Mouse (Mus musculus): ENCODE data around the gene Rpl7l1.

Rpl7l1 gene

DNA sequence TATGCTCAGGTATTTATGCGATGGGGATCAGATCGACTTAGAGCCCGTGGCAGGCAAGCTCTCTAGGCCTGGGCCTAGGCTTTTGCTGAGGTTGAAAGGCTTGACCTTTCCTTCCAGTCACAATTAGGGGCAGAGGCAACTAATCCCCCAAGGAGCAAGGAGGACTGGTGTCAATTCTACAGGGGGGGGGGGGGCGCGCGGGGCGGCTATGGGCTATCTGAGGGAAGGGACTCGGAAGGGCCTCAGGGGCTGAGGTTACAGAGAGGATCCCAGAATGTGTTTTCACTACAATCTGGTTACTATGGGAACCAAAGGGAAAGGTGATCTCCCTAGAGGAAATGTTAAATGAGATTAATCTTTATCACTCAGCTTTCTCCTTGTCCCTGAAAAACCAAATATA lies 14.9 kb upstream of the Rpl7l1 start:
- ChIA-PET POLR2A (interaction anchor here (0.6 to 10.9 kb wide), 33 partner anchors 11 to 302 kb away, joined by 3 to 217 read pairs (median 5); partner anchors contain the start of genes Bicral (in 1 of the 4), Cnpy3 (in 1 of the 4) and Rpl7l1 (in 1 of the 4)), CTCF (interaction anchor here in 2 of 4 experiments (0.6 to 1.0 kb wide), 3 partner anchors 10 to 83 kb away, joined by 3 to 4 read pairs (median 3); partner anchors contain the start of gene 2310039H08Rik (in 1 of the 2))

DNA sequence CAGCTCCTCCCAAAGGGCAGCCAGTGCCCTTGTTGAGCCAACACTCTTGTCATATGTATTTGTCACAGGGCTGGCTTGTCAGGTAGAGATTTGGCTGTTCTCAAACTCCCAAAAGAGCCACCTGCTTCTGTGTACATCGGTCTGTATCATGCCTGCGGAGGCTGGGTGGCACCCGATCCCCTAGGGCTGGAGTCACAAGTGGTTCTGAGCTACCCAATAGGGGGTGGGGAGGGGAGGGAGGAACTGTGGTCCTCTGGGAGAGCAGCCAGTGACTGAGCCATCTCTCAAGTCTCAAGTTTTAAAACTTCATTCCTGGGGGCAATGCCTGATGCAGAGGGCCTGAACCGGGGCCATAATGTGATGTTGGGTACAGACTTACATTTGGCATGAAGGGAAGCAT lies 14.3 kb upstream of the Rpl7l1 start:
- ChIA-PET CTCF (interaction anchor here in 3 of 4 experiments (0.6 to 1.9 kb wide), 8 partner anchors 14 to 107 kb away, joined by 3 to 7 read pairs (median 4); partner anchors contain the start of genes 2310039H08Rik (in 1 of the 3) and Ppp2r5d (in 1 of the 3)), POLR2A (interaction anchor here (0.6 to 10.9 kb wide), 37 partner anchors 11 to 1169 kb away, joined by 3 to 217 read pairs (median 5); partner anchors contain the start of genes Rpl7l1 (in 3 of the 4), Bicral (in 1 of the 4), Cnpy3 (in 1 of the 4) and Tbcc (in 1 of the 4))

DNA sequence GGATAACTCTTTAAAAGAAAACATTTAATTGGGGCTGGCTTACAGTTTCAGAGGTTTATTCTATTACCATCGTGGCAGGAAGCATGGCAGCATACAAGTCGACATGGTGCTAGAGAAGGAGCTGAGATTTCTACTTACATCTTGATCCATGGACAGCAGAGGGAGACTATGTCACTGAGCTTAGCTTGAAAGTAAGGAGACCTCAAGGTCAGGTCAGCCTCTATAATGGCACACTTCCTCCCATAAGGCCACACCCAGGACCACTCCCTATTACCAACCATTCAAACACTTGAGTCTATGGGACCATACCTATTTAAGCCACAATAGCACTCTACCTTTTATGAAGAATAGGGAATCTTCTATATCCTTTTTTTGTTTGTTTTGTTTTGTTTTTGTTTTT lies 10.5 kb upstream of the Rpl7l1 start:
- POLR2A ChIA-PET, result interaction anchor here (0.6 to 10.9 kb wide), 22 partner anchors 8 to 94 kb away, joined by 3 to 217 read pairs (median 5); partner anchors contain the start of gene Rpl7l1 (in 3 of the 4)
- CTCF ChIA-PET, result interaction anchor here in 3 of 4 experiments (1.0 to 1.6 kb wide), 6 partner anchors 13 to 97 kb away, joined by 3 to 5 read pairs (median 4); partner anchors contain the start of gene Tbcc (in 1 of the 3)

DNA sequence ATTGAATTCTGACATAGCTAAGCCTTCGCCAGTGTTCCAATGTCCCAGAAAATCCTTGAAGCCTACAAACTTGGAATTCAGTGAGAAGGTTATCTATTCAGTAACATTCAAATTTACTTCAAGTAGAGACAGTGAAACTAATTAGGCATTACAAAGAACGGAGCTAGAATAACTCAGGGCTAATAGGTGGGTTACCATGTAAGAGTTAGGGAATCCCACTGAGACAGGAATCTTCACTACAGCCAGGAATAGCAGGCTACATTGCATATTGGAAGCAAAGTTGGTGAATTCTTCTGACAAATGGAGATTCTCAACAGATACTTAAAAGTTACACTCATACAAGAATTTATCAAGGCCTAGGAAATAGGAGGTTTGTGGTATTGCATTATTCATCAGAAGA lies 5.5 kb upstream of the Rpl7l1 start:
- ChIA-PET CTCF (interaction anchor here in 2 of 4 experiments (0.7 to 0.9 kb wide), 2 partner anchors 10 to 67 kb away, joined by 4 to 5 read pairs; no protein-coding TSS in a partner anchor), POLR2A (interaction anchor here in 3 of 4 experiments (0.5 to 10.9 kb wide), 14 partner anchors 10 to 305 kb away, joined by 3 to 217 read pairs (median 4); partner anchors contain the start of gene Tbcc (in 1 of the 3))

DNA sequence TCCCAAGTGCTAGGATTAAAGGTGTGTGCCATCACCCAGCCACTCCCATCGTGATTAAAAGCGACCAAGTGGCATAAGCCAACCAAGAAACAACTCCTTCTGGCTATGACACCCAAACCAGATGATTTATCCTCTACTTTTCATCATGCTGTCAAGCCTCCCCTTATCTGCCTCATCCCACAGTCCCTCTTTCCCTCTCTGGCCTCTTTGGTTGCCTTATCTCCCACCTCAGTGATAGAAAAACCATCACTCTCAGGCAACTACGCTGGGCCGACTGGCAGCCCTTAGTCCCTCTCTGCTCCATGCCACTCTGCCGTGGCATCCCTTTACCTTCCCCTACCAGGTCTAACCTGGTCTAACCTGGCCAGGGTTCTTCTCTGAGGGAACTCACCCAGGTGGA lies 4.5 kb upstream of the Rpl7l1 start:
- ChIA-PET POLR2A (interaction anchor here in 3 of 4 experiments (0.6 to 6.1 kb wide), 11 partner anchors 9 to 103 kb away, joined by 3 to 55 read pairs (median 5); partner anchors contain the start of gene Tbcc (in 1 of the 3)), CTCF (interaction anchor here in 1 of 4 experiments (0.9 kb wide), 1 partner anchor 11 kb away, joined by 4 read pairs; no protein-coding TSS in a partner anchor)

DNA sequence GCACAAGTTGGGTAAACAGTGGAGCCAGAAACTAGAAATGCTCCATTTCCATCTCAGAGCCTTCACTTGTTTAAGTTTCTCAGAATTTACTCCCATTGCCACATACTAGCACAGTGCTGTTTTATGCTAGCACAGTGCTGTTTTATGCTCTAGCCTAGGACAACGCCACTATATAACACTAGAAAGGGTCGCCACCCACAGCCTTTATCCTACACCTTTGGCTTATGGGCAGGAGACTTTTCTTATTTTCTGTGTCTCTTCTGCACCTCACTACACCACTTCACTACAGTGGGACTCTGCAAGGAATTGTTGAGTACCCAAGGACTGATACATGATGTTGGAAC lies 722 bp upstream of the Rpl7l1 start:
- POLR2A ChIA-PET, result interaction anchor here (1.0 to 6.4 kb wide), 25 partner anchors 10 to 1078 kb away, joined by 3 to 68 read pairs (median 9); partner anchors contain the start of genes 2310039H08Rik (in 2 of the 4), Cnpy3 (in 1 of the 4) and Tbcc (in 1 of the 4)
- CTCF ChIA-PET, result interaction anchor here in 3 of 4 experiments (0.6 to 1.3 kb wide), 5 partner anchors 26 to 718 kb away, joined by 3 to 5 read pairs (median 3); partner anchors contain the start of gene Tbcc (in 1 of the 3)

DNA sequence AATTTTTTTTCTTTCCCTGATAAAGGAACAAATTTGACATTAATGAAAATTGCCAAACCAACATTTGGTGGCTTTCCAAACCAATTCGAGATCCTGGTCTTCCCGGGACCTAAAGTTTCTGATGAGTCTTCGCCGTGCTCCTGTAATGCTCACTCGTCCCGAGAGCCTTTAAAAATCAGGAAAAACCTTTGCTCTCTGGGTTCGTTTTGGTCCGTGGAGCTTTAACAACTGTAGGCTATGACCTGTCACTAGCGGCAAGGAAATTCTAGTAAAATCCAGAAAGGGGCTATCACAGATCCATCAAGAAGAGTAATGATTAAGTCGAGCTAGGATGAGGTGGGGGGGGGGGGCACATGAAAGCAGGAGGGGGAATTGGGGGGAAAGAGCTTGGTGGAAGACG lies 596 bp downstream of the Rpl7l1 start:
- ChIA-PET POLR2A (interaction anchor here (0.6 to 6.4 kb wide), 94 partner anchors 8 to 1080 kb away, joined by 3 to 68 read pairs (median 4); partner anchors contain the start of genes 2310039H08Rik (in 4 of the 4), Tbcc (in 3 of the 4), Bicral (in 2 of the 4) and Cnpy3 (in 2 of the 4)), CTCF (interaction anchor here in 3 of 4 experiments (0.5 to 1.3 kb wide), 9 partner anchors 30 to 921 kb away, joined by 3 to 6 read pairs (median 4); partner anchors contain the start of genes Cnpy3 (in 1 of the 3) and Tbcc (in 1 of the 3))

DNA sequence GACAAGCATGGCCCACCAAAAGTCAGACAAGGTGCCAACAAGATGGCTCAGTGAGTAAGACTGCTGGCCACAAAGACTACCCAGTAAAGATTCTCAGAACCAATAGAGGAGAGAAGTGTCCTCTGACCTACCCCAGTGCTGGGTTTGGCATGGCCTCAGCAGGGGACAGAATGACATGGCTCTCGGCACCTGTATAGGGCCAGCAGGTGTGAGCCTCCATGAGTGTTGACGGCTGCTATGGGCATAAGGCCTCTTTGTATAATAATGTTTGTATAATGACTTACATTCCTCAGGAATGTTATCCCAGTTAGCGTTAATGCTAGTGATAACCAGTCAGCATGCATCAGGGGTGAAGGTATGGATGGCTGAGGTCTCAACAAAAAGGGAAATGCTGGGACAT lies 6.4 kb downstream of the Rpl7l1 start:
- CTCF ChIA-PET, result interaction anchor here in 1 of 4 experiments (0.6 kb wide), 1 partner anchor 114 kb away, joined by 8 read pairs; the partner anchor contains the start of gene Tbcc

DNA sequence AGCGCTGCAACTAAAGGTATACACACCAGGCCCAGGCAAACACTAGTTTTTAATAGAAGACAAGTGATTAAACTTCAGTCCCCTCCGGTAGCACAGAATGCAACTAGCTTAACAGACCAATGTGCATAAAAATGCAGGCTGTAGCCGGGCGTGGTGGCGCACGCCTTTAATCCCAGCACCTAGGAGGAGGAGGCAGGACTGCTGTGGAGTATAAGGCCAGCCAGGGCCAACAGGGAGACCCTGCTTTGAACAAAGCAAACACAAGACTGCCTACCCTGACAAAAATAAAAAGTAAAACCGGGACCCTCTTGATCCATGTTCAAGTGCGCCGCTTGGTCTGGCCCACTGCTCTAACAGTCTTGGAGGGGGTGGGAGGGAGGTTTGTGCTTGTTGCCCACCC lies 7.4 kb downstream of the Rpl7l1 start:
- ChIA-PET CTCF (no interaction called here), POLR2A (interaction anchor here (0.7 to 14.2 kb wide), 20 partner anchors 7 to 116 kb away, joined by 3 to 235 read pairs (median 4); partner anchors contain the start of genes Tbcc (in 3 of the 4), Cnpy3 (in 2 of the 4), Ptcra (in 2 of the 4) and Rpl7l1 (in 1 of the 4))

More for the DNA sequence above, 6.4 kb downstream of the Rpl7l1 start:
- POLR2A ChIA-PET, result interaction anchor here in 3 of 4 experiments (0.5 to 14.2 kb wide), 18 partner anchors 13 to 139 kb away, joined by 3 to 235 read pairs (median 4); partner anchors contain the start of genes Cnpy3 (in 2 of the 3), Ptcra (in 2 of the 3) and Tbcc (in 1 of the 3)

DNA sequence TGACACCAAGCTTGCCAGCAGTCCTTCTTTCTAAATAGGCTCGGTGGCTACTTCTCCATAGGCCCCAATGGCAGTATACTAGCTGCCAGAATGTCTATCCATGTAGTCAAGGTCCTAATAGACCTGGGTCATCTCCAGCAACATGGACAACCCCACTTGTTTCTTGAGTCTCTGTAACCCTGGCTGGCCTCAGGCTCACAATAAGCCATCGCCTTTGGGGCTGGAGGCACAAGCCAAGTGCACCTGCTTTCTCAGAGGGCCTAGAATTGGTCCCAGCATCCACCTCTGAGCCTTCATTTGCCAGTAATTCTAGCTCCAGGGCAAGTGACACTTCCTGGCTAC lies 8.4 kb downstream of the Rpl7l1 start:
- CTCF ChIA-PET, result interaction anchor here in 2 of 4 experiments (0.6 kb wide), 2 partner anchors 75 to 116 kb away, joined by 3 to 5 read pairs; partner anchors contain the start of gene Tbcc (in 1 of the 2)
- POLR2A ChIA-PET, result interaction anchor here (0.6 to 14.2 kb wide), 37 partner anchors 8 to 1259 kb away, joined by 3 to 235 read pairs (median 4); partner anchors contain the start of genes Cnpy3 (in 3 of the 4), Rpl7l1 (in 3 of the 4), Ptcra (in 2 of the 4) and Tbcc (in 1 of the 4)

DNA sequence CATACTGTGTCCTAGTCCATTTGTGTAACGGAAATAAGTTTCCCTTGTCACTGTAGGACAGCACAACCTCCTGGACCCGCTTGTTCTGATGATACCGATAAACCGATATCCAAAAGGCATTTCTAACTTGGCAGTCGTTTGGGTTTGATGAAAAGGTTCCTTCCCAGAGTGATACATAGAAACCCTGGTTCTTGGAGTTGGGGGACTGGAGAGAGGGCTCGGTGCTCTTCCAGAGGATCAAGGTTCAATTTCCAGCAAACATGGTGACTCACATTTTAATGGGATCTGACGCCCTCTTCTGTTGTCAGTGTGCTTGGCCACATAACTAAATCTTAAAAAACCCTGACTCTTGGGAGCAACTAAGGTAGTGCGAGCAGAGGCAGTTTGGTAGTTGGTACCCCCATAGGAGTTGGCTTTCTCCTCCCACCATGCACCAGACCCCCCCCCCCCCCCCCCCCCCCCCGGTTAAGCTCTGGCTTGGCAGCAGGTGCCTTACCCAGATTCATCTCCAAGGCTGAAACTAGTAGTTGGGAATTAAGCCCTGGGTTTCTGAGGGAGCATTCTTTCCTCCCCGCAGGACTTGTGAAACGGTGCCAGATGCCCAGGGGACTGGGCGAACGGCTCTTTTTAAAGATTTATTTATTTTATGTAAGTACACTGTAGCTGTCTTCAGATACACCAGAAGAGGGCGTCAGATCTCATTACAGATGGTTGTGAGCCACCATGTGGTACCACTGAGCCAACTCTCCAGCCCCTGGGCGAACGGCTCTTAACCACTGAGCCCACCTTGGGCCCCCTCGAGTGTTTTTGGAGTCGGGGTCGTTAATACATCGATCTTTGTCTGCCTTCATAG lies 9.0 kb downstream of the Rpl7l1 start:
- ChIA-PET CTCF (interaction anchor here (0.6 to 1.5 kb wide), 7 partner anchors 23 to 381 kb away, joined by 3 to 5 read pairs (median 3); partner anchors contain the start of gene Tbcc (in 1 of the 4)), POLR2A (interaction anchor here (0.6 to 14.2 kb wide), 78 partner anchors 8 to 1260 kb away, joined by 3 to 235 read pairs (median 4); partner anchors contain the start of genes Cnpy3 (in 3 of the 4), Ptcra (in 3 of the 4), Rpl7l1 (in 3 of the 4) and Tbcc (in 2 of the 4))

DNA sequence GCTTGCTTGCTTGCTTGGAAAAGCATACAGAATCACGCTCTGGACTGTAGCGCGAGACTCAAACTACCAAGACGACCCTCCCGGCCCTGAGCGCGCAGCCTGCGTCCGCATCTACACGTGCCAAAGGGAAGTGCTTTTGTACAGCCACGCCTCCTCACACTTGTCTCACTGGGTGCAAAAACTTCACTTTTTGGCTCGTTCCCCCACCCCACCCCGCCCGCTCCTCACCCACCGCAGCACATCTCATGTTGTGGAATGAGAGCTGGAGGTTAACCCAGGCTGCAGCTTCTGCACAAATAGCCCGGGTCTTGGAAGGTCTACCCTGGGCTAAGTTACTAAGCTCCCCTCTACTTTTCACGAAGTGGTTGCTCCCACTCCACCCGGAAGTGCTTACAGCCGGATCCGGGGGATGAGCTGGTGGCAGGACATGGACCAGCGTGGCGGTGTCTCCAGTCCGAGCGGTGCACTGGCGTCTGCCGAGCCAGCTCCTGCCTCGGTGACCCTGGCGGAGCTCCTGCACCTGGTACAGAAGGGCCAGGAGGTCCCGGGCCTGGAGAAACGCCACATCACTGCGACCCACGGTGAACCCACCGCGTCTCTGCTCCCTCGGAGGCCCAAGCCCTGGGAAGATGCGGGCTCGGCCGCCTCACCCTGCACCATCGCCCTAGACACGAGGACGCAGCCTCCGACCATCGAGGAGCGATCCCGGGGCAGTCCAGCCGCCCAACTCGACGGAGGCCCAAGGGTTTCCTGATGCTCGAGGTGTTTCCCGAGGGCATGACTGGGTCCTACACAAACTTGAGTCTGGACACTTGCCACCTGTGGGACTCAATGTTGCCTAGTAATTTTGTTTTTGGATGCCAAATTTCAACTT lies 9.8 kb downstream of the Rpl7l1 start, which contains the start of gene 2310039H08Rik:
2310039H08Rik (plus strand) TSS at position 232 of the 874 bp plus-strand sequence.
- CTCF ChIA-PET, result interaction anchor here (0.5 to 1.5 kb wide), 14 partner anchors 12 to 380 kb away, joined by 3 to 12 read pairs (median 3); partner anchors contain the start of genes Tbcc (in 2 of the 4) and Bicral (in 1 of the 4)
- POLR2A ChIA-PET, result interaction anchor here (0.5 to 14.2 kb wide), 101 partner anchors 9 to 1043 kb away, joined by 3 to 235 read pairs (median 4); partner anchors contain the start of genes Rpl7l1 (in 4 of the 4), Tbcc (in 4 of the 4), Cnpy3 (in 3 of the 4) and Ptcra (in 3 of the 4)

DNA sequence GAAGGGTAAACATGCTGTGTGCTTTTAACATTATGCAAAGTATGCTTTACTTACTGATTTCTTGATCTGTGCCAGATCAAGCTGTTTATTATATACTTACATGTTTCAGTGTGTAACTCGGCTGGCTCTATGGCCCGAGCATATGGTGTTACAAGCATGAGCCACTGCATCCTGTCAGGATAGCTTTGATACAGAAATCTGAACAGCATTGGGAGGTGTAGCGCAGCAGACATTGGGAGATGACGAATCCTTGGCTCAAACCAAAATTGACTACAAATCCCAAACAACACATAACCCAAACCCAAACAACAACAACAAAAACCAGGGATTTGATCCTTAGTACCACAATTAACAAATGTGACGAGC lies 10.5 kb downstream of the Rpl7l1 start:
- ChIA-PET CTCF (interaction anchor here (0.5 to 1.5 kb wide), 11 partner anchors 12 to 1265 kb away, joined by 3 to 12 read pairs (median 3); partner anchors contain the start of genes Tbcc (in 2 of the 4), Aars2 (in 1 of the 4) and Bicral (in 1 of the 4)), POLR2A (interaction anchor here (0.6 to 14.2 kb wide), 77 partner anchors 8 to 513 kb away, joined by 3 to 235 read pairs (median 5); partner anchors contain the start of genes Rpl7l1 (in 4 of the 4), Tbcc (in 4 of the 4), Cnpy3 (in 3 of the 4) and Ptcra (in 3 of the 4))

DNA sequence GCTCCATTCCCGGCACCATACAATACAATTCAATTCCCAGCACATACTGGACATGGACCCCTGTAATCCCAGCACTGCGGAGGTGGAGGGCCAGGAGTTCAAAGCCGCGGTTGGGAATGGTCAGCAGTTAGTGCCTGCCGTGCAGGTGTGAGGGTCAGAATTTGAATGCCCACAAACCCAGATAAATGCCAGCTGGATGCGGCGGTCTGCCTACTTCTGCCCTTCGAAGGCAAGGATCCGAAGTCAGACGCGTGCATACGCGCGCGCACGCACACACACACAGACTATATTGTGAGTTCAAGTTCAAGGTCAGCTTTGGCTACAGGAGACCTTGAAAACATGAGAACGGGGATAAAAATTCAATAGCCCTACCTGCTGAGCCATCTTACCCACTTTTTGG lies 10.9 kb downstream of the Rpl7l1 start:
- POLR2A ChIA-PET, result interaction anchor here (0.6 to 14.2 kb wide), 47 partner anchors 10 to 512 kb away, joined by 3 to 235 read pairs (median 7); partner anchors contain the start of genes Rpl7l1 (in 4 of the 4), Cnpy3 (in 3 of the 4), Tbcc (in 3 of the 4) and Gnmt (in 1 of the 4)
- CTCF ChIA-PET, result interaction anchor here (0.5 to 1.5 kb wide), 4 partner anchors 13 to 1265 kb away, joined by 3 to 6 read pairs (median 3); partner anchors contain the start of gene Aars2 (in 1 of the 4)

DNA sequence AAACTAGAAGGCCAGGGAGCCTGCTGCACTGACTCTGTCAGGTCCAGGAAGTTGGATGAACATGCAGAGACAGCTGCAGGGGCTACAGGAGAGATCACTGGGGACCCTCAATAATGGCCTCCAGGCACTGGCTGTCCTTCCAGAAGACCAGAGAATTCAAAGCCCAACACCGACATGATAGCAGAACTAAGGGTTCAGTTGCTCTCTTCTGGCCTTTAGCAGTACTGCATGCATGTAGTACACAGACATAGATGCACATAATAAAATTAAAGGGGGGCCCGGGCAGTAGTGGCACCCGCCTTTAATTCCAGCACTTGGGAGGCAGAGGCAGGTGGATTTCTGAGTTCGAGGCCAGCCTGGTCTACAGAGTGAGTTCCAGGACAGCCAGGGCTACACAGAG lies 11.4 kb downstream of the Rpl7l1 start:
- ChIA-PET CTCF (interaction anchor here in 1 of 4 experiments (0.6 kb wide), 1 partner anchor 11 kb away, joined by 5 read pairs; no protein-coding TSS in a partner anchor), POLR2A (interaction anchor here in 3 of 4 experiments (0.9 to 14.2 kb wide), 20 partner anchors 11 to 512 kb away, joined by 3 to 235 read pairs (median 4); partner anchors contain the start of genes Cnpy3 (in 2 of the 3), Rpl7l1 (in 2 of the 3), Gnmt (in 1 of the 3) and Mea1 (in 1 of the 3))
